Mouse (Mus musculus) adrenal gland (tissue): ENCODE measurements around the gene Ces1d.
"Not testable (repeated sequence)": the region's sequence is repeated elsewhere in the genome, so short reads cannot be mapped to it uniquely, and the experiment has no call there.

ENCODE experiments used
- intact Hi-C: fragments of 180-260 bp; cut with DNase I; formaldehyde crosslinking; loops from one replicate; pipeline ENCODE4 v1.15.1; 2025
- long read RNA-seq, 2 experiments: library from polyadenylated mRNA; unstranded; transcript quantifications; one replicate each; pipeline ENCODE4 v2.0.0; 2020; ENCODE audit warnings: borderline replicate concordance in 1 of 2; ENCODE audit not compliant: insufficient replicate concordance in 1 of 2

Ces1d gene
- long read RNA-seq, experiment 1, partial matches to known transcripts: 0 of 2 reads
- long read RNA-seq, experiment 1, other reads (novel, unspliced or antisense): 0 of 2 reads
- long read RNA-seq, experiment 2, partial matches to known transcripts: 0 of 2 reads
- long read RNA-seq, experiment 2, other reads (novel, unspliced or antisense): 0 of 2 reads

DNA sequence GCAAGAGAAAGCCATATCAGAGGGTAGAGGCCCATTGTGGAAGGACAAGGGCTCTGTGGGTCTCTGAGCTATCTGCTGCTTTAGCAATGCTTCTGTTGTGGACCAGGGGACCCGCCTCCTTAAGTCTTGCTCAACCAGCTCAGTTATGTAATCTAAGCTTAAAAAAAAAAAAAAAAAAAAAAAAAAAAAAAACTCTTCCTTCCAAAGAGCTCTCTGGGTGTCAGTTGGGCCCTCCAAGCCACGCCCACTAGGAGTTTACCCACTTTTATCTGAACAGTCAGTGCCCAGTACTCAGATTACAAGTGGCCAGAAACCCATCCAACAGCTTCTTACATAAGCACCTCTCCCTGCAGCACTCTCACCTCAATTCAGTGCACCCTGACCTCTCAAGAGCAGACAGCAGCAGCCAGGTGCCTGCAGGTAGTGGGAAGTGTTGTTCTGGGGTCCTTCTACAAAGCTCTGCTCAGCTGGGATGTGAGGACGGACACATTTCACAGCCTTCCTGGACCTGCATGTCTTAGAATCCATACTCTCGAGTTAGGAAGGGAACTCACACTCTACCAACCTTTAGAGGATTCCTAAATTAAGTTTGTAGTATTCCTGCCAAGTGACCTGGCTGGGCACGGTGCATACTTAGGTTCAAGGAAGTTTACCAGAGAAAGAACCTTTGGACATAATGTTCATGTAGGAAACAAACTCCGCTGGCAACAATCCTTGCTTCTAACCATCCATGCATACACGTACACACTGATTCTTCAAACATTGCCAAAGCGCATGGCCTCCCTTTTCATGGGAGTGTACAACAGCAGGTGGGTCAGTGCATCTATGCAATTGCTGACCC lies at the start of gene Ces1d:
Ces1d (minus strand) TSS at position 154 of the 841 bp plus-strand sequence.
- intact Hi-C loops: no loop called here

DNA sequence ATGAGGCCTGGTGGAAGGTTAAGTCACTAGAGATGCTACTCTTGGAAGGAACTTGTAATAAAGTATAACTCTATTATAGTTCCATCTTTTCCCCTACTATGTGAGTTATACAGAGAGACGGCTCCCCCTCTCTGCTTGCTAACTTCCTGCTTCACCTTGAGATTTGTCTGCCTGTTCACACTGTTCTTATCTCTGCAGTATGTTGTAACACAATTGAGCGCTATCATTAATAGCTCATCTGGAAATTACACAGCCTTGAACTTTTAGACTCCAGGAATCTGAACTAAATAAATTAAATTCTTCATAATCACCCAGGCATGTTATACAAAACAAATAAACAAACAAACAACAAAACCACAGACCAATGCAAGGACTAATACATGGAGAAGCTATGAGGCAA lies 48.4 kb upstream of the Ces1d start:
- intact Hi-C loops: no loop called here

DNA sequence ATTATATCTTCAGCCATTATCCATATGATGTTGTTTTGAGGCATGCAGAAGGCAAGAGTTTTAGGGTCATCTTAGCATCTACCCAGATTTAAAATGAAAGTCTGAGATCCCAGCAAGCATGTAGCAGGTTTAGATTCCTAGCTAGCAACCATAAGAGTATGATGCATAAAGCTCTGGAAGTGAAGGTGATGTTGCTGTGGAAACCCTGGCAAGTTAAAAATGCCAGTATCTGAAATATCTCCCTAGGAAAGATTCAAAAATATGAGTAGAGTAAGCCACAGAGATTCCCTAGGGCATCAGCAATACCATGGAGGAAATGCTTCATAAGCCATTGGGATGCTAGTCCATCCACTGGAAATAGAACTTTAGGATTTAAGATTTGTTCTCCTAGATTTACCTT lies 42.2 kb upstream of the Ces1d start:
- intact Hi-C loops: loop anchor here (5.0 kb wide), 1 partner anchor 32 kb away; no protein-coding TSS in a partner anchor

DNA sequence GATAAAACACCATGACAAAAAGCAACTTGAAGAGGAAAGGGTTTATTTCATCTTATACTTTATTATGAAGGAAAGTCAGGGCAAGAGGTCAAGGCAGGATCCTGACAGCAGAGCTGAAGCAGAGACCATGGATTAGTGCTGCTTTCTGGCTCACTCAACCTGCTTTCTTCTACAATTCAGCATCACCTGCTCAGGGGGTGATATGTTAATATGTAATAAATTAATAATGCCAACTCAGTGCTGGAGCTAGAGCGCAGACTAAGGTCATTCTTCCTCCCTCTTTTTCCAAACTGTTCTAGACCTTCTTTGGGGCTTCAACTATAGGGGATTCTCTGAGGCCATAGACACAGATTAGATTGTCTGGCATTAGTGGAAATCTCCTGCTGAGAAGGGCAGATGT lies 38.0 kb upstream of the Ces1d start:
- intact Hi-C loops: loop anchor here (5.0 kb wide), 1 partner anchor 37 kb away; no protein-coding TSS in a partner anchor

DNA sequence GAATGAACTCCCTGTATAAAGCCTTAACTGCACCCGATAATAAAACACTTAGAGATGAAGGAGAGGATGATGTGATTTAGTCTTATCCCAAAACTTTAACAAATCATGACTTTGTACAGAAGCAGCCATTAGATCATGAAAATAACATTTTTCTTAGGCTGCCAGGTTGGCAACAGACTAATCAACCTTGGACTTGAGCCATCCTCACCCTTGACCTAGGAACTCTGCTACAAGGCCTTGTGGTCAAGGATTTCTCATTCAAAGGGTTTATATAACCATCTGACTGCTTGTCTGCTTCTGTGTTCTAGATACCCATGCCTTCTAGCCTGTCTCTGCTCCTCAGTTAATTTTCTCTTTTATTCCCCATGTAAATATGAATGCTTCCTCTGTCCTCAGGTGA lies 37.1 kb upstream of the Ces1d start:
- intact Hi-C loops: loop anchor here (5.0 kb wide), 1 partner anchor 38 kb away; no protein-coding TSS in a partner anchor

DNA sequence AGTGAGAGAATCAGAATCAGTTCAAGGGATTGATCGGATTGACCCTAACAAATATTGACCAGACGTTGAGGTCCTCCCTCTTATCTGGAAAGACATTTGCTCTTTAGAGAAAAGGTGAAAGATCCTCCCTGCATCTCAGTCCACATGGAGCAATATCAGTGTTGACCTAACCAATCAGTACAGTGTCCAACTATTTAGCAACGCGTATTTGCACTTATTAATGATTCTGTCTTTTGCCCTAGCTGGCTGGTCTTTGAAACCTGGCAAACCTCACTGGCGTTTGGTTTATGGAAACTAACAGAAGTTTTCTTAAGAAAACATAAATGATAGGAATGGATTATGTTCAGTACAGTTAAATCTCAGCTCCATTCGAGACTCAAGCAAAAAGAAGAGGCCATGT lies 36.4 kb upstream of the Ces1d start:
- intact Hi-C loops: no loop called here

DNA sequence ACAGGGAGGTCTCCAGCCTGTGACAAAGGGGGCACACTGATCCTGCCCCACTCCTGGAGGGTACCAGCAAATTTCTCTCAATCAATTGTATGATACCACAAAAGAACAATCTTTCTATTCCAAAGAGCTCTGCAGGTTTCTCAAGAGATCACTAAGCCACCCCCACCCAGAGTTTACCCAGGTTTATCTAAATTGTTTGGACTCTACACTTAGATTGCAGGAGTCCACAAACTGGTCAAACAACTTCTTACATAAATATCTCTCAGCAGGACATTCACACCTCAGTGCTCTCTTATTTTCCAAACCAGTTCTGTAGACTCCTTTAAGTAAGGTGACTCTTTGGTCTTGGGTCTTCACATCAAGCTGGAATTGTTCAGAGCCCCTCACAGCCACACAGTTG lies 31.8 kb upstream of the Ces1d start, which contains the start of gene Ces1e:
Ces1e (minus strand) TSS at position 174 of the 400 bp plus-strand sequence.
- intact Hi-C loops: no loop called here

DNA sequence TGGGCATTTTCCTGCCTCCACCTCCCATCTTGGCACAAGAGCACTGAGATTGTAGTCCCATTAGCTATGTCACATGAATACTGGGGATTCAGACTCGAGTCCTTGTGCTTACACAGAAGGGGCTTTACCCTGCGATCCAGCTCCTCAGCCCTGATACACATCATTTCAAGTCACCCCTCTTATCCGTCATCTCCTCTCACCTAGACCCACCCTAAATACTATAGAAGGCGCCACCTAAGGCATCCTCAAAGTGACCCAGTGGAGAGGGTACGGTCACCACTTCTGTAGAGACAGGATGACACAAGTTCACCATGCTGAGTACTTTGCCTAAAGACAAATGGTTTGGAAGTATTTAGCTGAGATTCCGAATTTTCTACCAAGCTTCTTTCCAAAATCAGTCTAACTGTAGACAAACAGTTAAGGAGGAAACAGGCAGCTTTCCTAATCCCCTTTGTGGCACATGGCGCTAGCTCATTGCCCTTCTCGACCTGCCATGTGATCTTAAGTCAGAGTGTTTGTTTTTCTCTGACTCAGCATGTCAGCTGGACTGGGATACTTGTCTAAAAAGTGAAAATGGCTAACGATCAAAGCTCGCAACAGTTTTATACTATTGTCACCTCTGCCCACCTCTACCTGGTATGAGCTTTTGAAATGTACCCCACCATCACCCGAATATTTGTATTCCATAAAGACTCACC lies 31.2 kb upstream of the Ces1d start:
- intact Hi-C loops: no loop called here

DNA sequence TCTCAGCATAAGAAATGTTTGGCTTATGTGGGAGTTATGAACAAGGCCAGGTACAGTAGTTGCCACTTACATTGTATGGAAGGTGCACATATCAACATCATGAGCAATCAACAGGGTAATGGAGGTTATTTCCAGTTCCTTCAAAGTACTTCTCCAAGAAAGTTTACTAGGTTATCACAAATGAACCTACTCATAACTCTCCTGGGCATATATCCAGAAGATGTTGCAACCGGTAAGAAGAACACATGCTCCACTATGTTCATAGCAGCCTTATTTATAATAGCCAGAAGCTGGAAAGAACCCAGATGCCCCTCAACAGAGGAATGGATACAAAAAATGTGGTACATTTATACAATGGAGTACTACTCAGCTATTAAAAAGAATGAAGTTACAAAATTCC lies 28.8 kb upstream of the Ces1d start:
- intact Hi-C loops: not testable (repeated sequence)

DNA sequence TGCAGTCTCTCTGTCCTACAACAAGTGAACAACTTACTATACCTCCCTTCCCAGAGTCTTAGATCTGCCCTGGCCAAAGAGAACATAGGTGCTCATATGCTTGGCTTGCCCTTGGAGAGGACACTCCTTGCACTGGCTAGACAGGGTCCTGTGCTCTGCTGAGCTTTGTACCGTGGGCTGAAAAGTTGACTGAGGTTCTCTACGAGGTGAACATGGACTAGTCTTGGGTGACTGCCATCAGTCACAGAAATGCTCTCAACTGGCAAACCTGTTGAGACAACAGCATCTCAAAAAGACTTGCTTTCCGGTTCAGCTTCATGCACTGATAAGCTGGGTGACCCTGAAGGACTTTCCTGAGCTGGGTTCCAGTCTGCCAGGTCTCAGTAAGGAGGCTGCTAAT lies 24.3 kb upstream of the Ces1d start:
- intact Hi-C loops: no loop called here

DNA sequence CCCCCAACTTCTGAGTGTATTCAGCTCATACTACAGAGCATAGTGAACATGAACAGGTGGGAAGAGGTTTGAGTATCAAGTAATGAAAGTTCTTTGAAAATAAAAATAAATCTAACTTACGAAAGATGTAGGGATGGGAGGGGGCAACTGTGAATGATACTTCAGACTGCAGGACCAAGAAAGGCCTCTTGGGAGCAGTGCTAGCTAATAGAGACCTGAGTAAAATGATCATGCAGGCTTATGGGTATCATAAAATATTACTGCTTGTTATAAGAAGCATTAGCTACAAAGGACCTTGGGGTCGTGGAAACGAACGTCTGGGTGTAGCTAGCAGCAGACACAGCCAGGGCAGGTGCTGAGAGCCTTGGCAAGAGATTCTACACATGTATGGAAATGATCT lies 20.2 kb upstream of the Ces1d start:
- intact Hi-C loops: loop anchor here (2.0 kb wide), 1 partner anchor 181 kb away; no protein-coding TSS in a partner anchor

DNA sequence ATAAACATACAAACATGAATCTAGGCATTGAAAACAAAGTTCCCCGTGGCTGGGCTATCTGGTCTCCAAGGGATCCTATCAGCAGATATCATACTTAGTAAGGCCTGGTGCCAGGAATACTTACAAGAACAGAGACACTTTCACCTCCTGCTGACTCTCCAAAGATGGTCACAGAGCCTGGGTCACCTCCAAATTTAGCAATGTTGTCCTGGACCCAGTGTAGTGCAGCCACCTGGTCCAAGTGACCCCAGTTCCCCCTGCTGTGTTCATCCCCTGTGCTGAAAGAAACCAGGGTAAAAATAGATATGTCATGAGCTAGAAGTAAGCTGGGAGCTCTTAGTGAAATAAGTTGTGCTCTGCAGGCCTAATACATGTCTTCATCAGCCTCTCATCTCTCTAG lies 19.7 kb upstream of the Ces1d start:
- intact Hi-C loops: loop anchor here (2.0 kb wide), 1 partner anchor 181 kb away; no protein-coding TSS in a partner anchor

DNA sequence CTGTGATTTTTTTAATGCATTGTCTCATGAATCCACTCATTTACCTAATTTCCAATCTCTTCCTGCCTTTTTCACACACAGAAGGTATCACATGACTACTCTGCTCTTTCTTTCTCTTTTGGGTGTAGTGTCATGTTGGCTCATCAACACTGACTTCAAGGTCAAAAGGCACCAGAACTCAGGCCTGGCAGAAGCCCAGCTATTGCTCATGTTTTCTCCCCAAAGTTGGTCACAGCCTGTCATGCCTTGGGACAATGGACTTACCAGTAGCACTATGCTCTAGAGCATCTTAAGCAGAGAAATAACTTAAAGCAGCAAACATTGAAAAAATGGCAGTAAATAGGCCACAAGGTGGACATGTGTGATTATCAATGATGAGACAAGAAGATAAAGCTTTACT lies 13.5 kb upstream of the Ces1d start:
- intact Hi-C loops: no loop called here

DNA sequence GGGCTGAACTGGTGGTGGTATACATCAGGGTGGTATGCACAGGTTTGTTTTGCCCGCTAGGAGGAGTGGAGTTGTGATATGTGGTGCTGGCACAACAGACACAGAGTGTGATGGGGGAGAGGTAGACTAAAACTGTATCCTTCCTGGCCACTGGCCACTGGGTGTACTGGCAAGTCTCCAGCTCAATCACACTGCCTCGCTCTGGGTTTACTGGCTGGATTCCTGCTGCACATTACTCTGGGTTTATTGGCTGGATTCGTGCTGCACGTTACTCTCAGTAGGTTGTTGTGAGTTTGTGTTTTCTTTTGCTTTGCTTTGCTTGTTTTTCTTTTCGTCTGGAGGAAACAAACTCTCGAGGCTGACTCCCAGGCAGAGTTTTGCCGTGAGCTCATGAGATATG lies 1.5 kb upstream of the Ces1d start:
- intact Hi-C loops: not testable (repeated sequence)

DNA sequence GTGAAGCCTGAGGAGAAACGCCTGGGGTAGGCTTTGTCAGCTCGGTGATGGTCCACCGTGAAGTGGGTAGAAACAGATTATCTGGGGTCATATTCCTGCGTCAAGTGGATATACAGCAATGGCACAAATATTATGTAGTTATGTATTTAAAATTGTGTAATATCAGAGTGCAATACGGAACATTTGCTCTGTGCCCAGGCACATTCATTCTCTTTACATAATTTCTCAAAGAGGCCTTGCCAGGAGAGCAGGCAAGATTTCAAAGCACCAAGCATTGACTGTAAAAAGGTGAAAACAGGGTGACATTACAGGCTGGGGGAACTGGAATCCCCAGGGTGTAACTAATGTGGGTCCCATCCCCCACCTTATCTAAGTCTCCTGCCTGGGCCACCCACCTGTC lies 1.2 kb downstream of the Ces1d start:
- intact Hi-C loops: no loop called here

DNA sequence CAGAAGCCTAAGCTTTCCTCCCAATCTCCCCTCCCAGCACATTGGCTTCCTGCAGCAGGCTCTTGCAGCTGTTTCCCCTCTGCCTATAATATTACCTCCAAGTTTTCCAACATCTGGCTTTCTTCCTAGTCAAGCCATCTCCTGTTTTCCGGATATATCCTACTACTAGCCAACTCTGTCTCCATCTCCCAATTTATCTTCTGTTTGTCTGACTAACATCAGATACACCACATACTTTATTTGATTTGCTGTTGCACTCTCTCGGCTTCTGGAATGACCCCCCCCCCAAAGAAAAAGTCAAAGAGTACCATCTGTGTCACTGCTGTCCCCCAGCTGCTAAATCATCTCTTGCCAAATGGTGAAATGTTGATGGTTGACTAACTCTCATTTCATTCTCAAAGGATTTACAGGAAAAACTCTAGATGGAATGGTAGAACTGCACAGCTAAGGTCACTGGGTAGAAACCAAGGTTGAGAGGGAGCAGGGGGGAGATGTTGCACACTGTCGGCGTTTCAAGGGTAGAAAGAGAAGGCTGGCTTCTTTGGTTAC lies 17.0 kb downstream of the Ces1d start:
- intact Hi-C loops: no loop called here

DNA sequence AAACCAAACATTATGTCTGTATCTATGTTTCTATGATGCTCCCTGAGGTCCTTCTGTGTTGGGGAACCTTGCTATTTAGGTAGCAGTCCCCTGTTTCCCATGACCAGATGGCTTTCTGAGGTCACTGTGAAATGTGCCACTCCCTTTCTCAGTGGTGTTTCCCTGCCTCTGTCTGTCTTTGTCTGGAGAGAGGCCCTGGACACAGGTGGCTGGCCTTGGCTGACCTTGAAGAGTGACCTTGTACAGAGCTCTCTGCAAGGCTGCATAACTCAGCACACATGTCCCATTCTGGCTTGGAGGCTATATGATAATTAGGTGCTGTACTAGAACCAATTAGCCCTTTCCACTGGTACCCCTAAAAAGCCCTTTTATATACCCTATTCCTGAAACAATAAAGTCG lies 21.0 kb downstream of the Ces1d start:
- intact Hi-C loops: no loop called here

DNA sequence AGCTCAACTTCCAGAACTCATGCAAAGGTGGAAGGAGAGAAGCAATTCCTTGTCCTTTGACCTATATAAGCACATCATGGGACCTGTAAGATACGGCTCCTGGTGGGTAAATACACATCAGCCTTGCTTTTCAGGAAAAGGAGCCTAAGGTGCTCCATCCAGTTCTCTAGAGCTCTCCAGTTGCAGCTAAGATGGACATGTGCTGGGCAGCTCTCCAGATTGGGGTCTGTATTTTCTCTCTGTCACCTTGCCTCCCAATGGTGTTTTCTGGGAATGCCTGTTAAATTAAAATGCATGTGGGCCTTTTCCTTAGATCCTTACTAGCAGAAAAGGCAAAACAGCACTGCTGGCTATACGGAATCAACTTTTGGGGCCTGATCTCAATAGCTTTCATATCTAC lies 23.1 kb downstream of the Ces1d start:
- intact Hi-C loops: no loop called here

DNA sequence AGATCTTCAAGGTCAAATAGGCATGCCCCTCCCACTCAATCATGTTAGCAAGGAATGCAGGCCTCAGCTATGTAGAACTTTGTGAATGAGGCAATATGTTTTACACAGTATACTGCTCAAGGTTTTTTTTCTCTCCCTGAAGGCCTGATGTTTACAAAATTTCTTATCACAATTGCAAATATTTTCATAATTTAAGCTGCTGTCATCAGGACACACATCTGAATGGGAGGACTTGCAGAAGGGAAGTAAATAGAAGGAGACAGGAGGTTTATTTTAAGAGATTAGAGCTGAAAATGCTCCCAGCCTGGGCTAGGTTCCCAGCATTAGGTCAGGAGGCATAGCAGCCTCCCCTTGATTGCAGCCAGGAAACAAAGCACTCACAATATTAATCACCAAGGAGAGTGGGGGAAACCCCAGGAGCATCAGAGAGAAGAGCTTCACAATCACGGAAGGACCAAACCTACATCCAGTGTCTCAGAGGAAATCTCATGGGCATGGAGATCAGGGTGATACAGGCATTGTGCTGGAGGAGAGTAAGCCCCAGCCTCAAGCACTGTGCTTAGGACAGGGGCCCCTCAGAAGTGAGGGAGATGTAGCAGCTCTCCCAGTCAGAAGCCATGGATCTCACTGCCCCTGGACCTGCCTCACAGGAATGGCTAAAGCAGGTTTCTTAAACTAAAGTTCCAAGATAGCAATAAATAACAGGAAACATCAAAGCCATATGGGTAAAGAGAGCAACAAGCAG lies 25.6 kb downstream of the Ces1d start:
- intact Hi-C loops: no loop called here

DNA sequence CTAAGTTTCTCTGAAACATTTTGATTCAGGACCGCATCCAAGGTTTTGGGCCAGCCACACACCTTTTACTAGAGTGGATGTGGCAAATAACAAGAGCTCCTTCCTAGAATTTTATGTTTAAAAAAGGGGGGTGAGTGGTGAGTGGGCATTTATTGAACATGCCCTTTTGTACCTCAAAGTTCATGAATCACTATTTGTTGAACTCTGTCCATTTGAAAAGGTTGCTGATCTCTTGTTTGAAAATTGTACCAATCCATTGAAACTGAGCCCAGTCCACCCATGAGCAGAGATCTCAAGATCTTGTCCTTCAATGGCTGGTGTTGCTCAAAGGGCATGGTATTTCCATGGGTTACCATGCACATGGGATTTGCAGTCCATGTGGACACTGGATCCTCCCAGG lies 34.3 kb downstream of the Ces1d start:
- intact Hi-C loops: no loop called here

DNA sequence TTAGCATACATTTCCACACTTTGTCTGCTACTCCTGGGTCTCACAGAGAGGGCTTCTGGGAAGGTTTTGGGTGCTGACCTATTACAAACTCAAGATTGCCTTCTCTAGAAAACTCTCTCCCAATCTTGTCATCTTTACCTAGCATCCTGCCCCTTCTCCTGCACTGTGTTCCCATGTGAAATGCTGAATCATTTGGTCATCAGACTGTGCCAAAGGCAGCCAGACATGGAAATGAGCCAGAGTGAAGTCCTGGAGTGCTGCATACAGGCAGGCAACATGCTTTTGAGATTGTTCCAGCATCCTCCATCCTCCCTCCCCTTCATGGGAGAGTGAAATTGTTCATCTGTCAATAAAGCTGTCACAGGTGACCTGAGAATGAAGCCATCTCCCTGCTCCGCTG lies 46.2 kb downstream of the Ces1d start:
- intact Hi-C loops: no loop called here
